Mouse (Mus musculus) CH12.LX (cell line): ENCODE measurements around the gene Ins2.

ENCODE experiments used
- CTCF ChIP-seq, 2 experiments: IDR thresholded peaks in 1 of 2; conservative IDR thresholded peaks in 1 of 2; 2 replicates each; pipeline ENCODE4 v1.5.1; 2011 to 2012; ENCODE audit warnings: low read depth in 2 of 2, low read length in 2 of 2, improper control_type of control experiment in 1 of 2, inconsistent platforms in 1 of 2, mild to moderate bottlenecking in 1 of 2, moderate library complexity in 1 of 2
- E2F4 ChIP-seq: IDR thresholded peaks from 2 replicates; pipeline ENCODE4 v1.6.1; 2011; ENCODE audit warnings: low read depth, low read length, improper control_type of control experiment; ENCODE audit not compliant: insufficient replicate concordance
- MAZ ChIP-seq: IDR thresholded peaks from 2 replicates; pipeline ENCODE4 v1.6.1; 2012; ENCODE audit warnings: low read depth, mild to moderate bottlenecking, inconsistent platforms, low read length, improper control_type of control experiment, moderate library complexity
- MEF2A ChIP-seq: IDR thresholded peaks from 2 replicates; pipeline ENCODE4 v1.6.1; 2014; ENCODE audit warnings: low read depth, mild to moderate bottlenecking, inconsistent platforms, low read length, improper control_type of control experiment, borderline replicate concordance
- POLR2A ChIP-seq: IDR thresholded peaks from 2 replicates; pipeline ENCODE4 v1.6.1; 2011; ENCODE audit warnings: low read depth, mild to moderate bottlenecking, improper control_type of control experiment, low read length
- RAD21 ChIP-seq: IDR thresholded peaks from 2 replicates; pipeline ENCODE4 v1.6.1; 2011; ENCODE audit warnings: low read depth, mild to moderate bottlenecking, low read length, improper control_type of control experiment, moderate library complexity
- RCOR1 ChIP-seq: conservative IDR thresholded peaks from 2 replicates; pipeline ENCODE4 v1.6.1; 2012; ENCODE audit warnings: low read depth, mild to moderate bottlenecking, inconsistent platforms, low read length, improper control_type of control experiment
- UBTF ChIP-seq: IDR thresholded peaks from 2 replicates; pipeline ENCODE4 v1.6.1; 2012; ENCODE audit warnings: low read depth, mild to moderate bottlenecking, inconsistent platforms, low read length, improper control_type of control experiment, moderate library complexity
- USF1 ChIP-seq: IDR thresholded peaks from 2 replicates; pipeline ENCODE4 v1.6.1; 2014; ENCODE audit warnings: low read depth, mild to moderate bottlenecking, inconsistent platforms, low read length, improper control_type of control experiment
- ZKSCAN1 ChIP-seq: IDR thresholded peaks from 2 replicates; pipeline ENCODE4 v1.6.1; 2012; ENCODE audit warnings: low read depth, inconsistent platforms, low read length, improper control_type of control experiment, borderline replicate concordance
- ZNF384 ChIP-seq: IDR thresholded peaks from 2 replicates; pipeline ENCODE4 v1.6.1; 2012; ENCODE audit warnings: low read depth, low read length, improper control_type of control experiment, inconsistent platforms

DNA sequence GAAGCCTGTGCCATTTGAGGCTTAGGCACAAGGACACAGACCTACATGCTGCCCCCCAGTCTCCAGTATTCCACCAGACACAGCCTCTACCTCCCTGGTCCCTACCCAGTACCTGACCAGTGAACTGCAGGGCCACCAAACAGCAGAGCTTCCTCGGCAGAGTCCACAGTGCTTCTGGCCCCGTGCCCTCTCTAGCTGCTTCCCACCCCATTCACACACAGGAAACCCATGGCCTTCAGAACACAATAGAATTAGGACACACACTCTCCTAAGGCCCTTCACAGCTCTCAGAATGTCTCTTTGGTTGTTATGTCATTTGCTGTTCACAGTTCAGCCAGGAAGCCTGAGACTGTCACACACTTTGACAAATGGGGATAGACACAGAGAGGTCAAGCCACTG, 76.5 kb downstream of the Ins2 start, which contains the start of gene Igf2:
- TF ChIP-seq POLR2A (no peak), ZKSCAN1 (no peak), E2F4 (no peak), CTCF (conservative IDR thresholded peaks at IDR 0.05 in 1 of 2, IDR thresholded peaks at IDR 0.05 in 1 of 2; ENCODE audit: low read depth in 2 of 2, low read length in 2 of 2) (no peak), UBTF (no peak), ZNF384 (no peak), RCOR1 (no peak), RAD21 (no peak), USF1 (no peak), MEF2A (no peak), MAZ (no peak)
